Mouse (Mus musculus) kidney, embryonic 14.5 days (tissue): ENCODE measurements around the gene Rnf26. TPM values are rescaled to one million over a fixed set of nuclear protein-coding genes. Genes with fewer than 3 reads are reported as not detected.
A peak's percentile ranks its signal among the peaks of the same experiment; 100 is the strongest.

ENCODE experiments used
- ATAC-seq: fragments of 200-750 bp; cut with Nextera tagmentation; 2 replicates; pipeline ENCODE4 v1.8.0; 2017; ENCODE audit warnings: moderate number of reproducible peaks, mild to moderate bottlenecking, moderate TSS enrichment, moderate library complexity; ENCODE audit not compliant: low FRiP score, low TSS enrichment
- H3K27ac ChIP-seq: fragments of 300-500 bp; sonication (generic); 2 replicates; pipeline ENCODE4 v1.5.1; 2014; ENCODE audit warnings: low read depth, mild to moderate bottlenecking, low read length, moderate library complexity, mixed read lengths
- H3K27me3 ChIP-seq: fragments of 300-500 bp; sonication (generic); 2 replicates; pipeline ENCODE4 v1.6.1; 2014; ENCODE audit warnings: mild to moderate bottlenecking, low read length; ENCODE audit not compliant: control insufficient read depth, insufficient read depth
- H3K36me3 ChIP-seq: fragments of 300-500 bp; sonication (generic); 2 replicates; pipeline ENCODE4 v1.6.1; 2014; ENCODE audit warnings: low read length, mixed read lengths; ENCODE audit not compliant: control insufficient read depth, insufficient read depth
- H3K4me1 ChIP-seq: fragments of 300-500 bp; sonication (generic); 2 replicates; pipeline ENCODE4 v1.6.1; 2014; ENCODE audit warnings: low read length, mixed read lengths; ENCODE audit not compliant: control insufficient read depth, insufficient read depth
- H3K4me2 ChIP-seq: fragments of 300-500 bp; sonication (generic); replicated peaks from 2 replicates; pipeline ENCODE4 v1.6.1; 2014; ENCODE audit warnings: low read depth, mild to moderate bottlenecking, low read length
- H3K4me3 ChIP-seq: fragments of 300-500 bp; sonication (generic); 2 replicates; pipeline ENCODE4 v1.5.1; 2014; ENCODE audit warnings: mild to moderate bottlenecking, low read length
- H3K9ac ChIP-seq: fragments of 300-500 bp; sonication (generic); 2 replicates; pipeline ENCODE4 v1.6.1; 2014; ENCODE audit warnings: low read depth, mild to moderate bottlenecking, low read length, moderate library complexity
- H3K9me3 ChIP-seq: fragments of 300-500 bp; sonication (generic); 2 replicates; pipeline ENCODE4 v1.6.1; 2016; ENCODE audit warnings: low read length; ENCODE audit not compliant: control insufficient read depth
- WGBS: fragments of 180-500 bp; shearing (Covaris S2); extraction: QIAGEN DNeasy Blood & Tissue Kit; methylation state at CpG from one replicate; pipeline ENCODE4 v1.1.7; 2014; 5-methylcytosine and 5-hydroxymethylcytosine counted together
- polyA plus RNA-seq: library from polyadenylated mRNA; unstranded; fragments of >200 nt; fragmentation: Nextera tagmentation; extraction: Ambion mirVana; gene quantifications from 2 replicates; pipeline ENCODE4 v1.2.1, GENCODE M21; 2014

Rnf26 gene
- polyA plus RNA-seq, 1 experiment from 2014 or later: 78.4 TPM

DNA sequence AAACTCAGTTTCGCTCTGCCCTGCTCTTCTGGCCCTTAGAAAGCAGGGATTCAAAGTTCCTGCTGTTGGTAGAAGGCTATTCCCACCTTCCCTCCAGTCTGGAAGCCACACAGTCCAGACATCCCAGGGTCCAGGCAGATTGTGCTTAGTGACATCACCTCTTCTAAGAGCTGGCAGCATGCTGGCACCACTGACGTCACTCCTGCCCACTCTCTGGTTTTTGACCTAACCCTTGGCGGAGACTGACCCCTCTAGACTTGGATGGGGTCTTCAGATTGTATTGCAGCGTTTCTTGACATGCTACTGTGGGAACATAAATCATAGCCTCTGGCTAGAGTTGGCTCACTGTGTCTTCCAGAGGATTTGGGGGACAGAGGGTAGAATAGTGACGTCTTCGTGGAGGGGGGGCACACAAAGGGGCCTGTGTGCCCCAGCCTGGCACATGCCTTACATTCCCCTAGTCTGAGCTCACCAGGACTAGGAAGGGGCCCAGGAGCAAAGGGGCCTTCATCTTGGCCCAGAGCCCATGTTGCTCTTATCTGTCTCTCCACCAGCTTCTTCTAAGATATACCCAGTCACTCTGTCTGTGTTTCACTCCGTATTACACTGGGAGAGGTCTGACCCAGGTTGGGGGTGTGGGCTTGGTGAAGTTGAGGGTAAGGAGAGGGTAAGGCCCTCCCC is 22.6 kb upstream of the Rnf26 start:
- peak overlapping the region; percentile 62 for H3K9ac ChIP-seq
- 39% methylated on average over 7 of the region's 7 CpGs for WGBS
- peaks cover 18% of the 10 kb centered on the region for H3K36me3 ChIP-seq
- ATAC-seq: no peak
- peak overlapping the region; percentile 61 for H3K4me3 ChIP-seq
- peaks cover 25% of the 10 kb centered on the region for H3K4me1 ChIP-seq
- H3K4me2 ChIP-seq: peak overlapping the region; percentile 80
- no peak overlapping the region for H3K27ac ChIP-seq
- H3K9me3 ChIP-seq: no peaks in the 10 kb centered on the region
- no peaks in the 10 kb centered on the region for H3K27me3 ChIP-seq

DNA sequence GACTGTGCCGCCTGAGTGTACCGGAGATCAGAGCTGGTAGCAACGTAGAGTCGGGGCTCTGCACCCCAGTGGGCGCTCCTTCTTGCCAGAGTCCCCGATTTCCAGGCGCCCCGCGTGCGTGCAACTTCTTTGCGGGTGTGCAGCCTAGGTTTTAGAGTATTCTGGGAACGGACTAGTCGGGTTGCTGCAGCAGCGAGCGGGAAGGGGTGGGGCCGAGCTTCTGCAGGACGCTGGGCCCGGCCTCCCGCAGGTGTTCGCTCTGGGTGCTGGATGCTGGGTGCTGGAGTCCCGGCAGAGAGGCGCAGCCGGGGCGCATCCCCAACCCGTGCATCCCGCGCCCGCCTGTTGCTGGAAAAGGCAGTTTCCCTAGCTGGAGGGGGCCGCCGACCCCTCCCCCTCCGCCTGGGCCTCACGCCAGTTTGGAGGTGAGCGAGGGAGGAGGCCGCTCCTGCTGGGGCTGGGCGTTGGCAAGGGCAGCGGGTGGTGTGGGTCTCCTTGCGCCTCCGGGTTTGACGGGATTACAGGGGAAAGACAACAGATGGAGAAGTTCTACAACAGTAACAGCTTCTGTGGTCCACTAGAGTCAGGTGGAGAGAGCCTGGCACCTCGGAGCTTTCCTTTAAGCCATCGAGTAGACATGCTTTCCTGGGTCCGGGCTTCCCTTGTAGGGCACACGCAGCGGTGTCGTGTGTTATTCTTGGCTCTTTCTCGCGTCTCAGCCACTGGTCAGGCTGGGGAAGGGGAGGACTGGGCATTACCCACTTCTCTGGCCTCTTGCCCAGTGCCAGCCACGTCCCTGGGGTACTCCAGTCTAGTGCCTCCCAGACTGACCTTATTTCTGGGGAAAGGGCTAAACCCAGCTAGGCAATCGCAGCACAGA is 21.8 kb upstream of the Rnf26 start:
- Histone ChIP-seq H3K36me3 (peaks cover 10% of the 10 kb centered on the region), H3K4me3 (peak overlapping the region; percentile 61), H3K9me3 (no peaks in the 10 kb centered on the region), H3K9ac (peak overlapping the region; percentile 62), H3K4me1 (peaks cover 33% of the 10 kb centered on the region), H3K27me3 (no peaks in the 10 kb centered on the region), H3K27ac (no peak overlapping the region; the same call in 1 of the 2 replicates), H3K4me2 (peak overlapping the region; percentile 80)
- ATAC-seq: no peak
- WGBS: 1% methylated on average over 48 of the region's 49 CpGs

DNA sequence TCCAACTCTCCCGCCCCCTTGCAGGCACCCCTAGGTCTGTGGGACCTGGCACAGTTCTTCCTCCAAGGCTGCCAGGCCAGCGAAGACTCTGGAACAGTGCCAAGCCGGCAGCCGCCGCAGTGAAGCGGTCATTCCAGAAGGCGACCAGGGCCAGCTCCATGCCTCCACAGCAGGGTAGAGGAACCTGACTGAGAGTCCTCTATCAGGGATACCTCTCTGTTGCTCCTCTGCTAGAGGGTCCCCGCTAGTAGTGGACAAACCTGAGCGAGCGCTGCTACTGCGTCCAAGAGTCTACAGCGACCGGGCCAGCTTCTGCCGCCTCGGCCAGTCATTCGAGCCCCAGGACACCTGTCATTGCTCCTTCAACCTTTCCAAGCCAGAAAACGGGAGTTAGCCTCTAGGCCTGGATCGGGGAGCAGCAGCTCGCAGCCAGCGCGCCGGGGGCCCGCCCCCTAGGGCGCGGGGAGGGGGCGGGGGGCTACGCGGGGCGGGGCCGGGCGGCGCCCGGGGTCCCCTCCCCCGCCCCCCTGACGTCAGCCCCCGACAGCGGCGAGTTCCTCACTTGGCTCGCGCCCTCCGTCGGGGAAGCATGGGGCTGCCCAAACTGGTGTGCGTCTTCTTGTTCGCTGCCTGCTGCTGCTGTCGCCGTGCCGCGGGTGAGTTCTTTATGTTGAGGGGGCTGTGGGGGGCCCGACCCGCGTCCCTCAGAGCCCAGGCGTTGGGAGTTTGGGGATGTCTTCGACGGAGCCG is 21.0 kb upstream of the Rnf26 start, which contains the start of gene Mcam:
Mcam (plus strand) TSS at position 369 of the 750 bp plus-strand sequence.
- Histone ChIP-seq H3K9ac (peak within 1 kb of the TSS; percentile 62), H3K4me3 (peak within 1 kb of the TSS; percentile 61), H3K4me2 (peak within 1 kb of the TSS; percentile 80), H3K4me1 (peaks cover 39% of the 10 kb centered on the region), H3K27me3 (no peaks in the 10 kb centered on the region), H3K27ac (peak within 1 kb of the TSS; percentile 78), H3K9me3 (no peaks in the 10 kb centered on the region), H3K36me3 (peaks cover 5% of the 10 kb centered on the region)
- WGBS: under 1% methylated on average over 39 of the region's 55 CpGs
- peak; percentile 21 for ATAC-seq

DNA sequence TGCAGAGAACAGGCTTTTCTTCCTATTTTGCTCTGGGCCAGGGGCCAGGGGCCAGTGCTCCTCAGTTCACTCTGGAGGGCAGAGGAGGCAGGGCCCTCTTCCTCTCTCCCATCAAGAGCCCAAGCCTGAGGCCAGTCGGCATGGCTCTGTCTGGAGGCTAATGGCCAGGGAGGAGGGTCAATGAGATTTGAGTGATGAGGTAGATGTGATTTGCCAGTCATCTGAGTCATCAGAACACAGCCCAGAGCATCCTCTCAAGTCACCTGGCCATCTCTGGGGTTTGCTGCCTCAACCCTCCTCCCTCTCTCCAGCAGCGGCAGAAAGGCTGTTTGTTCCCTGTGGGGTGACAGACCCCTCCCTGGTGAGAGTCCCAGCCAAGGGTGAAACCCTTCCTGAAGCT is 20.0 kb upstream of the Rnf26 start:
- WGBS: 10% methylated on average over 2 of the region's 2 CpGs
- Histone ChIP-seq H3K36me3 (no peaks in the 10 kb centered on the region), H3K4me2 (peak overlapping the region; percentile 80), H3K9ac (no peak overlapping the region; the same call in 1 of the 2 replicates), H3K4me3 (peak overlapping the region; percentile 61; the same call in 1 of the 2 replicates), H3K27me3 (no peaks in the 10 kb centered on the region), H3K27ac (peak overlapping the region; percentile 78), H3K4me1 (peaks cover 46% of the 10 kb centered on the region), H3K9me3 (no peaks in the 10 kb centered on the region)
- ATAC-seq: no peak

DNA sequence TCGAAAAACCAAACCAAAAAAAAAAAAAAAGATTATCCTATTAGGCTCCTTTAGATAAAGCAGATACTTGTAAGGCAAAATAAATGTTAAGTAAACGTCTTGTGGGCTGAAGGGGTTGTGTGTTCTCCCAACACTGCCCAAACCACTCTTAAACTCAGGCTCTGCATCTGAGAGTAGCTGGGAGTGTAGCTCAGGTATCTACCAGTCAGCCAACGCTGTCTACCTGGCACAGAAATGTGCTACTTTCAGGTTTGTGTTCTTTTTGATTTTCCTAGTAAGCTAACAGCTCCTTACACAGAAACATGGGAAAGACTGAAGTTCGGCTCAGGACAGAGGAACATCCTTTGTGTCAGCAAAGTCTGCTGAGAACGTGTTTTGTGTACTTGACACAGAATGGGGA is 18.9 kb upstream of the Rnf26 start:
- Histone ChIP-seq H3K4me3 (no peak overlapping the region), H3K36me3 (no peaks in the 10 kb centered on the region), H3K9me3 (no peaks in the 10 kb centered on the region), H3K27me3 (no peaks in the 10 kb centered on the region), H3K9ac (no peak overlapping the region), H3K27ac (peak overlapping the region; percentile 88; the same call in 1 of the 2 replicates), H3K4me2 (no peak overlapping the region), H3K4me1 (peaks cover 46% of the 10 kb centered on the region)
- no peak for ATAC-seq
- 71% methylated on average over 5 of the region's 5 CpGs for WGBS

DNA sequence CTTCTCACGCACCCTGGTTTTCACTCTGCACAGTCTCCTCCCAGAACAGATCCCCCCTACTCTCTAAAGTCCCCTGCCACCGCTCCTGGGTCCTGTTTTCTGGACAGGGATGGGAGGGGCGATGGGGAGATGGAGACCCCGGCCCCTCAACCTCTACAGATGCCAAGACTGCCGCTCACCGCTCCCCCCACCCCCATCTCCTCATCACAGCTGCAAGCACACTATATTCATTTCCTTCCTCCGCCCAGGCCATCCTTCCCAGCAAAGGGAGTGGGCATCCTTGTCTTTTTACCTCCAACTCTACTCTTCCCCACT is 17.9 kb upstream of the Rnf26 start:
- Histone ChIP-seq H3K27me3 (no peaks in the 10 kb centered on the region), H3K9me3 (no peaks in the 10 kb centered on the region), H3K4me3 (no peak overlapping the region), H3K9ac (no peak overlapping the region), H3K27ac (peak overlapping the region; percentile 88; the same call in 1 of the 2 replicates), H3K4me1 (peaks cover 48% of the 10 kb centered on the region), H3K36me3 (no peaks in the 10 kb centered on the region), H3K4me2 (no peak overlapping the region)
- ATAC-seq: 0 out of 2 replicates have a peak, but pooled peaks have one; percentile 1
- 39% methylated on average over 7 of the region's 7 CpGs for WGBS

DNA sequence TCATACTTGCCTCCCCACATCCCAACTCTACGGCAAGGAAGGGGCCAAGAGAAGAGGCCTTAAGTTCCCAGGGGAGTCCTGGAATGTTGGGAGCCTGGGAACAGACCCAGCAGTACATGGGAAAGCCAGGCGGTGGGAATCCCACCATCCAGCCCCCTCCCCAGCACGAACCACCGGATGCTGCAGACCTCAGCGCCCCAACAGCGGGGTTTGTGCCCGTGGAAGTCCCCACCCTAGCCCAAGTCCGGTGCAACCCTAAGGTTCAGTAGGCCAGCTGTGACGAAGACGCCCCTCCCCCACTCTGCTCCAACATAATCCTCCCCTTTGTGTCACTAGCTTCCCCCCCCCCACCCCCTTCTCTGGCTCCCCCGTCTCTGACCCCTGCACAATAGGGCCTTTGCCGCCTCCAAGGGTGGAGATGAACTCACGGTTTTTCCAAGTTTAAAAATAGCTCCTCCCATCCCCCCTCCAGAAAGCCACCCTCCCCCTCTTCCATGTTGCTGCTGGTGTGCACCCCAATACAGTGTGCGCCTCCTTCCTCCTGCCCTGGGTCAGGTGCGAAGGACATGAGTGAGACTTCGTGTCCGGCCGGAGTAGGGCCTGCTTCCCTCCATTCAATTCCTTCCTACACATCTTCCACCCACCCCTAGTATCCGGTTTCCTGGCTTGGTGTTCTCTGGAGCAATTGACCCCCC is 17.4 kb upstream of the Rnf26 start:
- no peaks in the 10 kb centered on the region for H3K9me3 ChIP-seq
- no peaks in the 10 kb centered on the region for H3K36me3 ChIP-seq
- peak overlapping the region; percentile 64 for H3K4me2 ChIP-seq
- H3K9ac ChIP-seq: 0 out of 2 replicates have a peak overlapping the region, but pooled peaks have one; percentile 31
- 13% methylated on average over 17 of the region's 19 CpGs for WGBS
- peak overlapping the region; percentile 36; the same call in 1 of the 2 replicates for H3K4me3 ChIP-seq
- peak overlapping the region; percentile 88 for H3K27ac ChIP-seq
- peak; percentile 36 for ATAC-seq
- peaks cover 51% of the 10 kb centered on the region for H3K4me1 ChIP-seq
- H3K27me3 ChIP-seq: no peaks in the 10 kb centered on the region

DNA sequence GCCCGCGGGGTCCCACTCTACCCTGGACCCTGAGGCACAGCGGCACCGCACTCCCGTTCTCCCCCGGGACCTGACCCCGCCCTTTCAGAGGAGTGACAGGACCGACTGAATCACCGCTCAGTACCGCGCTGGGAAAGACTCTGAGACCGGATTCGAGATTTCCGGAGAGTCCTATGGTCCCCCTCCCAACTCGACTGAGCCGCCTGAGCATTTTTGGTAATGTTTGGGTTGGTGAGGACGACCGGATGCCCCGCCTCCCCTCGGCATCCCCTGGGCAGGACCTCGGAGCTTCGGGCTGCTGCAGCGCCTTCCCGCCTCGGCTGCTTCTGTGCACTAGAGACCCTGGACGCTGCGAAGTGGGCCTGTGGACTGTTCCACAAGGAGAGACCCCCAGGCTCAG is 16.7 kb upstream of the Rnf26 start:
- peak overlapping the region; percentile 64 for H3K4me2 ChIP-seq
- H3K36me3 ChIP-seq: no peaks in the 10 kb centered on the region
- H3K4me3 ChIP-seq: peak overlapping the region; percentile 36
- H3K9me3 ChIP-seq: no peaks in the 10 kb centered on the region
- peak overlapping the region; percentile 52 for H3K9ac ChIP-seq
- ATAC-seq: peak; percentile 44
- peak overlapping the region; percentile 88 for H3K27ac ChIP-seq
- peaks cover 52% of the 10 kb centered on the region for H3K4me1 ChIP-seq
- no peaks in the 10 kb centered on the region for H3K27me3 ChIP-seq
- WGBS: under 1% methylated on average over 27 of the region's 27 CpGs
